Mouse (Mus musculus): ENCODE measurements at regions not wholly inside any gene's neighbourhood (a gene's known extent, or its start where the extent isn't known, plus 50 kb on each side); places are given as distances from the start of the nearest gene placed in this dataset.

GRCm38 (mm10) chr1:184605666-184606065 is 126.8 kb downstream of the Hlx start:
- DNase-seq (ENCODE audit: low spot score) = no peak

GRCm38 (mm10) chr1:184603136-184603535 is 129.3 kb downstream of the Hlx start:
- DNase-seq (ENCODE audit: low spot score) = no peak

- DNase-seq (ENCODE audit: low spot score) = no peak
Observed at GRCm38 (mm10) chr1:184595449-184595848, 137.0 kb downstream of the Hlx start.

- DNase-seq (ENCODE audit: low spot score) = no peak
Observed at GRCm38 (mm10) chr1:184590634-184591033, 141.8 kb downstream of the Hlx start.

GRCm38 (mm10) chr1:184589277-184589676 is 143.1 kb downstream of the Hlx start:
- no peak for DNase-seq (ENCODE audit: low spot score)

GRCm38 (mm10) chr1:184584505-184584874 is 147.9 kb downstream of the Hlx start:
- no peak for DNase-seq (ENCODE audit: low spot score)

GRCm38 (mm10) chr1:184583751-184584504 is 148.5 kb downstream of the Hlx start:
- peak; percentile 18 for DNase-seq (ENCODE audit: low spot score)

GRCm38 (mm10) chr1:184579475-184579874 is 152.9 kb downstream of the Hlx start:
- no peak for DNase-seq (ENCODE audit: low spot score)

- no peak for DNase-seq (ENCODE audit: low spot score)
Observed at GRCm38 (mm10) chr1:184576527-184576926, 155.9 kb downstream of the Hlx start.

- DNase-seq (ENCODE audit: low spot score) = no peak
Observed at GRCm38 (mm10) chr1:184573325-184573724, 159.1 kb downstream of the Hlx start.

- no peak for DNase-seq (ENCODE audit: low spot score)
Observed at GRCm38 (mm10) chr1:184570681-184571080, 161.7 kb downstream of the Hlx start.

- DNase-seq (ENCODE audit: low spot score) = no peak
Observed at GRCm38 (mm10) chr1:184562926-184563325, 169.5 kb downstream of the Hlx start.

- no peak for DNase-seq (ENCODE audit: low spot score)
Observed at GRCm38 (mm10) chr1:184562239-184562638, 170.2 kb downstream of the Hlx start.

- no peak for DNase-seq (ENCODE audit: low spot score)
Observed at GRCm38 (mm10) chr1:184559543-184559942, 172.9 kb downstream of the Hlx start.

- DNase-seq (ENCODE audit: low spot score) = no peak
Observed at GRCm38 (mm10) chr1:184553791-184554190, 178.6 kb downstream of the Hlx start.

GRCm38 (mm10) chr1:184550491-184550890 is 181.9 kb downstream of the Hlx start:
- no peak for DNase-seq (ENCODE audit: low spot score)

GRCm38 (mm10) chr1:184547650-184548235 is 184.7 kb downstream of the Hlx start:
- no peak for DNase-seq (ENCODE audit: low spot score)

GRCm38 (mm10) chr1:184546140-184546661 is 186.2 kb downstream of the Hlx start:
- no peak for DNase-seq (ENCODE audit: low spot score)

GRCm38 (mm10) chr1:184545111-184545510 is 187.3 kb downstream of the Hlx start:
- no peak for DNase-seq (ENCODE audit: low spot score)

GRCm38 (mm10) chr1:184542321-184543115 is 189.9 kb downstream of the Hlx start:
- no peak for DNase-seq (ENCODE audit: low spot score)

GRCm38 (mm10) chr1:184539818-184540217 is 192.6 kb downstream of the Hlx start:
- peak; percentile 8 for DNase-seq (ENCODE audit: low spot score)

GRCm38 (mm10) chr1:184536311-184537200 is 195.9 kb downstream of the Hlx start:
- no peak for DNase-seq (ENCODE audit: low spot score)

All from retina, embryonic 14.5 days (tissue).